Mouse (Mus musculus): ENCODE data around the gene Il23r. TPM values are rescaled to one million over a fixed set of nuclear protein-coding genes. Genes with fewer than 3 reads are reported as not detected.

Gene Il23r
- total RNA-seq, 1 experiment from 2014 or later: 2.3 TPM

DNA sequence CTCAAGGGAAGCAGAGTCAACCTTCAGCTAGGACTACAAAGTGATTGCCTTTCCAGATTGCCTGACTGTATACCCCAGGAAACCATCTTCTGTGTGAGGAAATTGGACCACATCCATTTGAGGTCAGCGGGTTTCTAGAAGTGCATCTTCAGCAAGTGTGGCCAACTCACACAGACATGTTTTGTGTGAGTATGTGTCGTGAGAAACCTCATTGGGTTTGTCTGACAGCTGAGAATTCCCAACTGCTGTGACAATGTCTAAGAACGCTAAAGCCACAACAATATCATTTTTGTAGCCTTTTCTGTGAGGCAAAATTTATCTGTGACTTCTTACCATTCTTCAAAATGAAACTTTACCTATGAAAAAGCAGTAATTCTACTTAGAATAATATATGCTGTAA, 59.8 kb downstream of the Il23r start:
- DNase-seq: no peak

DNA sequence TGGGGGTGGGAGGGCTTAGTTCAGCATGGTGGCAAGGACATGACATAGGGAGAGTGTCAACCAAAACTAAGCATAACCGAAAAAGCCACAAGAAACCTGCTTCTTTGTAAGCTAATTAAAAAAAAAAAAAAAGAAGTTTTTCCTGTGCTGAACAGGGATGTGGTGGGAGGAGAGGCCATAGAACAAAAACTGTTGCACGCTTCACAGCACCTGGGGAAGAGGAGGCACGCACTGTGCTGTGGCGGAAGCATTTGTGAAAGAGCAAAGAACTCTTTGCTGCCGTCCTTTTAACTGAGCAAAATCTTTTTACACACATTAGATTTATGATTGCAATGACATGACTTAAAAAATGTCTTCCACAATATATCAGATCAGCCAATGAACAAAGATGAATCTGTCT, 69.9 kb downstream of the Il23r start:
- DNase-seq: no peak

DNA sequence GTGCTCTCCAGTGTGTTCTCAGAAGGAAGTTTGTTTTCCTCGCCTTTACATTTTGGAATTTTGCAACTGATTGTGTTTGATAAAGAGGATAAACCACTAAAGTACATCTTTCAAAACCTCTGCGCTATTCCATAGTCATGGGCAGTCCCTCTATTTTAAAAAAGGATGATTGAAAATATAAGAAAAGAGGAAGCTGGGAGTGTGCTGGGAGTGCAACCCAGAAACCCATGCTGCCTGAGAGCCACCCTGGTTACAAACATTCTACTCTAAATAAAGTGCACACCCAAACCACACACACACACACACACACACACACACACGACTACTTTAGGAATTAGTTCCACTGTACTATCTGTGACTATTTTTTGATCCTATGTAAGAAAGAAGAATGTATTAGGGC, 75.1 kb downstream of the Il23r start:
- DNase-seq: no peak

DNA sequence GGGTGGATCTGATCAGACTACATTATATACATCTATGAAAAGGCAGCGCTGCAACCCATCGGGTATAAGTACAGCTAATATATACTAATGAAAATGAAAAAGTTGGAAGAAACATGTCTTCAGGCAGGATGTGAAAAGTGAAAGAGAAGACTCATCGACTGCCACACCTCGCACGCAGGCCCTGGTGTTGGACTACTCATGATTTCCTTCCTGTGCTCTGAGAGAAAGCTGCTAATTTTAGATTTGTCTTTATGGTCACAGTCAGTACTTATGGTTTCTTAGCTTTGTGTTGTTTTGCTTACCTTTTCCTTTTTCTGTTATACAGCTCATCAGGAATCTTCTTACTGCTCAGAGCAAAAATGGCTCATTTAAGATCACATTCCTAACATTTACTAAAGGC, 76.4 kb downstream of the Il23r start:
- no peak for DNase-seq

DNA sequence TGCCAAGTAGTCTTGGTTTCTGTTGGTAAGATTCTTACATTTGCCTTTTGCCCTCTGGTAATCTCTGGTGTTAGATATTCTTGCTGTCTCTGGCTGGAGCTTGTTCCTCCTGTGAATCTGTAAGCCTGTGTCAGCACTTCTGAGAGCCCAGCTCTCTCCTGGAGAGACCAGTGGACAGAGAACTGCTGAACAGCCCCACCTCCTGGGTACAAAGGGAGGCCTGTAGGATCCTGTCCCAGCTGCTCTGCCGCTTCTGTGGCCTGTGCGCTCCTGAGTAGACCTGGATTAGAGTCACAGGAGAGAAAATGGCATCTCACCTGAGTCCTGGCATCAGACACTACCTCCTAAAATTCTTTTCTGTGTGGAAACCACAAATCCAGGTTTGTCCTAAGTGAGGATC, 78.3 kb downstream of the Il23r start:
- DNase-seq: no peak

DNA sequence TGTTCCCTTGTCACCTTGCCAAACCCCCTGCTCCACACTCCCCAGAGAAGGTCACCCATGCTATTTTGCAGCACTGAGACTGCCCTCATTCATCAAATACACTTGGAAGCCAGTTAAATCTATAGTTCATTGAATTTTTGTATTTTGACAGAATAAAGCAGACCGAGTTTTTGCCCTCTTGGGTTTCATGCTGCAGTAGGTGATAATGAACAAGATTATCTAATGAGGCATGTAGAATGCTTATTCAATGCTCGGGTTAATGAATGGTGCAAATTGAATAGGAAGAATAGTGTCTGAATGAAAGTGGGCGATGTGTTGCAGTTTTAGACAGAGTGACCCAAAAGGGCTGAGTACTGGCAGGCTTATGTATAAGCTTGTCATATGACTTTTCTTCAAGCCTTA, 86.4 kb downstream of the Il23r start:
- DNase-seq: no peak

DNA sequence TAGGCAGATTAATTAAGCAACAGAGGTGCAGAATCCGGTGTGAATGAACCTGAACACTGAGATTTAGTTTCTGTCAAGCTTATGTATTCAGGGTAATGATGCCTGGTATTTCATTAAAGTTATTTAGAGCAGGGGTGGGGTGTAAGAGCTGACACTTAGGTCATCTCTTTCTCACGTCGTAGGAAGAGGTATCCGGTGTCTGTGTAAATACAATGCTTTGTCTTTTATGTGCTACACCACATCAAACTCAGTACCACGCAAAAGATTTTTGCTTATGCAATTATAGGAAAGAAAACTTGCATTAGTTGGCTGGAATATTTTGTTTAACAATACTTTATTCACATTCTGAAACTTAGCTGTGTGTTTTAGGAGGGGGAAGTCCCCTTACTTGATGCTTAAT, 92.1 kb downstream of the Il23r start:
- no peak for DNase-seq

DNA sequence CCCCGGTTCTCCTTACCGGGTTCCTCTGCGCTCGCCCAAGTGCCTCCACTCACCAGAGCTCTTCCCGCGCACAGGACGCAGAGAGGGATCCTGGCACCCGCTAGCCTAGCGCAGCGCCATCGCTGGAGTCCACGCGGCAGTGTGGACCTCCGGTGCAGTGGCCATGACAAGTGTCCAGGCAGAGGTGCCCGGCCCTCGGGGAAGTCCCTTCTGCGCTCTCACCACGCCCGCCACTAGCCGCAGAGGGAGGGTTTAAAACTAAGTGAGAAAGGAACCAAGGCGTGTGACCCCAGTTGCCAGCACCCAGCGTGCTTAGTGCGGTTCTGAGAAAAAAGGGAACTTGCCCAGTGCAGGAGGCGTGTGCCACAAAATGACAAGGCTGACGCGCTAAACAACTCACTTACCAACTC, 115.7 kb downstream of the Il23r start, which contains the start of gene Il12rb2:
Gene Il12rb2, minus strand, starts transcription at position 207 of the 410 bp plus-strand sequence.
- peak; percentile 6 for DNase-seq

Other genes starting within 250 kb of the Il23r start
- not detected in 2 replicates for gene Il12rb2, start 115.7 kb downstream of the Il23r start, total RNA-seq (2021)
- not detected in 2 replicates for gene Tacstd2, start 43.9 kb upstream of the Il23r start, total RNA-seq (2021)

Data from adrenal gland, postnatal 25 days (tissue).